Mouse (Mus musculus) midbrain, embryonic 15.5 days (tissue): ENCODE data around the gene Slc2a3. TPM values are rescaled to one million over a fixed set of nuclear protein-coding genes. Genes with fewer than 3 reads are reported as not detected.

ENCODE experiments used
- ATAC-seq: fragments of 200-750 bp; cut with Nextera tagmentation; replicated peaks from 2 replicates; pipeline ENCODE4 v1.8.0; 2017; ENCODE audit warnings: moderate TSS enrichment
- H3K27ac ChIP-seq: fragments of 300-500 bp; sonication (generic); 2 replicates; pipeline ENCODE4 v1.5.1; 2015; ENCODE audit warnings: mild to moderate bottlenecking, inconsistent platforms
- H3K27me3 ChIP-seq: fragments of 300-500 bp; sonication (generic); replicated peaks from 2 replicates; pipeline ENCODE4 v1.6.1; 2015; ENCODE audit warnings: inconsistent platforms
- H3K36me3 ChIP-seq: fragments of 300-500 bp; sonication (generic); replicated peaks from 2 replicates; pipeline ENCODE4 v1.6.1; 2015; ENCODE audit warnings: inconsistent platforms
- H3K4me1 ChIP-seq: fragments of 300-500 bp; sonication (generic); 2 replicates; pipeline ENCODE4 v1.6.1; 2015; ENCODE audit warnings: inconsistent platforms
- H3K4me2 ChIP-seq: fragments of 300-500 bp; sonication (generic); 2 replicates; pipeline ENCODE4 v1.6.1; 2015; ENCODE audit warnings: inconsistent platforms, mild to moderate bottlenecking, moderate library complexity
- H3K4me3 ChIP-seq: fragments of 300-500 bp; sonication (generic); 2 replicates; pipeline ENCODE4 v1.5.1; 2015; ENCODE audit warnings: mild to moderate bottlenecking, inconsistent platforms
- H3K9ac ChIP-seq: fragments of 300-500 bp; sonication (generic); 2 replicates; pipeline ENCODE4 v1.6.1; 2015; ENCODE audit warnings: mild to moderate bottlenecking, inconsistent platforms
- H3K9me3 ChIP-seq: fragments of 300-500 bp; sonication (generic); 2 replicates; pipeline ENCODE4 v1.6.1; 2016; ENCODE audit warnings: inconsistent platforms
- WGBS: fragments of 180-500 bp; shearing (Covaris S2); methylation state at CpG from one replicate; pipeline ENCODE4 v1.1.7; 2015; ENCODE audit warnings: mixed read lengths; 5-methylcytosine and 5-hydroxymethylcytosine counted together
- microRNA-seq: library from miRNA; unstranded; fragments of <30 nt; microRNA quantifications from one replicate; pipeline ENCODE4, GENCODE M21; 2016
- polyA plus RNA-seq: library from polyadenylated mRNA; unstranded; fragments of >200 nt; fragmentation: Nextera tagmentation; extraction: Ambion mirVana; gene quantifications from 2 replicates; pipeline ENCODE4 v1.2.1, GENCODE M21; 2015

Slc2a3 gene
- polyA plus RNA-seq, 1 experiment from 2014 or later: 36.8 TPM

- no peaks in the 10 kb centered on the region for H3K36me3 ChIP-seq
- WGBS: 86% methylated on average over 6 of the region's 6 CpGs
- no peak for ATAC-seq
- no peak overlapping the region for H3K4me3 ChIP-seq
- no peak overlapping the region for H3K9ac ChIP-seq
- no peaks in the 10 kb centered on the region for H3K27me3 ChIP-seq
- no peak overlapping the region for H3K4me2 ChIP-seq
- no peak overlapping the region for H3K27ac ChIP-seq
- no peaks in the 10 kb centered on the region for H3K9me3 ChIP-seq
- no peaks in the 10 kb centered on the region for H3K4me1 ChIP-seq
Measured at GRCm38 (mm10) chr6:122689411-122690055, 111.9 kb downstream of the Slc2a3 start.

DNA sequence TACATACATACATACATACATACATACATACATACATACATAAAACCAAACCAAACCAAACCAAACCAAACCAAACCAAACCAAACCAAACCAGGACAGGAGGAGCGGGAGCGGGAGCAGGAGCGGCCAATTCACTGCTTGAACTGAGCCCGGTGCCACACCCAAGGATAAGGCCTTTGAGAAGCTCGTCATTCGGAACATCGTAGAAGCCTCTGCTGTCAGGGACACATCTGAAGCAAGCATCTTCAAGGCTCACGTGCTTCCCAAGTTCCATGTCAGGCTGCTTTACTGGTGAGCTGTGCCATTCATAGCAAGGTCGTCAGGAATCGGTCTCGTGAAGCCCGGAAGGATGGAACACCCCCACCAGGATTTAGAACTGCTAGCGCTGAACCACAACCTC is 114.7 kb downstream of the Slc2a3 start:
- Histone ChIP-seq H3K4me2 (no peak overlapping the region), H3K36me3 (no peaks in the 10 kb centered on the region), H3K4me1 (no peaks in the 10 kb centered on the region), H3K9ac (no peak overlapping the region), H3K27ac (no peak overlapping the region), H3K9me3 (no peaks in the 10 kb centered on the region), H3K27me3 (no peaks in the 10 kb centered on the region), H3K4me3 (no peak overlapping the region)
- WGBS: 94% methylated on average over 13 of the region's 13 CpGs
- ATAC-seq: no peak

GRCm38 (mm10) chr6:122682646-122683045 is 118.8 kb downstream of the Slc2a3 start:
- Histone ChIP-seq H3K36me3 (no peaks in the 10 kb centered on the region), H3K4me1 (no peaks in the 10 kb centered on the region), H3K4me2 (no peak overlapping the region), H3K27ac (no peak overlapping the region), H3K4me3 (no peak overlapping the region), H3K9me3 (no peaks in the 10 kb centered on the region), H3K27me3 (no peaks in the 10 kb centered on the region), H3K9ac (no peak overlapping the region)
- ATAC-seq: no peak
- WGBS: 80% methylated on average over 3 of the region's 3 CpGs

Small RNAs within 50 kb of the gene (microRNA-seq; reads per million reads assigned to microRNA genes)
- gene Mir7231: 0.55 reads per million

Other genes starting within 250 kb of the Slc2a3 start
- gene Aicda, start 247.8 kb downstream of the Slc2a3 start, polyA plus RNA-seq: 0.40 and 0.56 TPM in 2 replicates
- 1.5 and 2.2 TPM in 2 replicates for gene Apobec1, start 199.2 kb downstream of the Slc2a3 start, polyA plus RNA-seq
- gene Gdf3, start 191.6 kb downstream of the Slc2a3 start, polyA plus RNA-seq: not detected in 2 replicates
- not detected in 2 replicates for gene Dppa3, start 175.2 kb downstream of the Slc2a3 start, polyA plus RNA-seq
- gene Nanog, start 94.2 kb downstream of the Slc2a3 start, polyA plus RNA-seq: 0.13 and 0.28 TPM in 2 replicates
- gene Foxj2, start 18.3 kb upstream of the Slc2a3 start, polyA plus RNA-seq: 8.3 and 9.1 TPM in 2 replicates
- 1.4 and 1.6 TPM in 2 replicates for gene C3ar1, start 54.5 kb upstream of the Slc2a3 start, polyA plus RNA-seq
- 134 and 146 TPM in 2 replicates for gene Necap1, start 72.8 kb upstream of the Slc2a3 start, polyA plus RNA-seq
- 2.0 and 2.1 TPM in 2 replicates for gene Clec4a1, start 120.2 kb upstream of the Slc2a3 start, polyA plus RNA-seq
- gene Clec4a3, start 150.9 kb upstream of the Slc2a3 start, polyA plus RNA-seq: 1.6 TPM in 2 replicates
- not detected in 2 replicates for gene Clec4a4, start 188.7 kb upstream of the Slc2a3 start, polyA plus RNA-seq
- not detected in 2 replicates for gene Clec4b1, start 248.3 kb upstream of the Slc2a3 start, polyA plus RNA-seq